Mouse (Mus musculus) small intestine, adult 2 months (tissue): ENCODE measurements around the gene Naaladl2. TPM values are rescaled to one million over a fixed set of nuclear protein-coding genes. Genes with fewer than 3 reads are reported as not detected.
"Not testable (repeated sequence)": the region's sequence is repeated elsewhere in the genome, so short reads cannot be mapped to it uniquely, and the experiment has no call there.

Source experiments
- H3K27ac ChIP-seq: fragments of 200-500 bp; 2 replicates; pipeline ENCODE4 v1.5.1; 2012; ENCODE audit warnings: low read depth, low read length, control low read depth, inconsistent platforms; ENCODE audit not compliant: insufficient read depth
- H3K27me3 ChIP-seq: fragments of 200-500 bp; 2 replicates; pipeline ENCODE4 v1.6.1; 2012; ENCODE audit warnings: mild to moderate bottlenecking, moderate library complexity, low read length, inconsistent platforms; ENCODE audit not compliant: control insufficient read depth, insufficient read depth
- H3K36me3 ChIP-seq: fragments of 200-500 bp; 2 replicates; pipeline ENCODE4 v1.6.1; 2012; ENCODE audit warnings: mild to moderate bottlenecking, low read length, control low read depth, inconsistent platforms; ENCODE audit not compliant: control insufficient read depth, insufficient read depth
- H3K4me1 ChIP-seq: fragments of 200-500 bp; 2 replicates; pipeline ENCODE4 v1.6.1; 2012; ENCODE audit warnings: low read length, inconsistent platforms, mixed read lengths; ENCODE audit not compliant: control insufficient read depth, insufficient read depth, insufficient read length
- H3K4me3 ChIP-seq: fragments of 200-500 bp; 2 replicates; pipeline ENCODE4 v1.5.1; 2012; ENCODE audit warnings: low read depth, mild to moderate bottlenecking, control low read depth, inconsistent platforms, low read length, moderate library complexity
- CTCF ChIP-seq: fragments of 200-500 bp; IDR thresholded peaks from 2 replicates; pipeline ENCODE4 v1.5.1; 2012; ENCODE audit warnings: low read depth, mild to moderate bottlenecking, control low read depth, inconsistent platforms, low read length, moderate library complexity, mixed read lengths; ENCODE audit not compliant: insufficient replicate concordance, insufficient read length; ENCODE audit errors: extremely low read depth
- POLR2A ChIP-seq: fragments of 200-500 bp; IDR thresholded peaks from 2 replicates; pipeline ENCODE4 v1.6.1; 2012; ENCODE audit warnings: low read depth, mild to moderate bottlenecking, control low read depth, inconsistent platforms, low read length, moderate library complexity
- WGBS: fragments of 180-500 bp; shearing (Covaris S2); methylation state at CpG from one replicate; pipeline ENCODE4 v1.1.7; 2018; 5-methylcytosine and 5-hydroxymethylcytosine counted together
- polyA plus RNA-seq: library from polyadenylated mRNA; depleted of rRNA; stranded (reverse); fragments of >200 nt; gene quantifications from 2 replicates; pipeline ENCODE4 v1.2.3, GENCODE M21; 2012

Naaladl2 gene
- polyA plus RNA-seq, 1 experiment, result 0.25 TPM

- Histone ChIP-seq H3K4me1 (no peaks in the 10 kb centered on the region), H3K27me3 (no peaks in the 10 kb centered on the region)
- 83% methylated on average over 11 of the region's 11 CpGs for WGBS
Measured at GRCm38 (mm10) chr3:24321489-24322405, 822.3 kb downstream of the Naaladl2 start.

GRCm38 (mm10) chr3:24314658-24315297 lies 829.3 kb downstream of the Naaladl2 start:
- Histone ChIP-seq H3K36me3 (no peaks in the 10 kb centered on the region), H3K27me3 (no peaks in the 10 kb centered on the region), H3K4me1 (no peaks in the 10 kb centered on the region), H3K27ac (no peak overlapping the region), H3K4me3 (no peak overlapping the region)
- 47% methylated on average over 4 of the region's 4 CpGs for WGBS
- TF ChIP-seq CTCF (no peak), POLR2A (no peak)

More at GRCm38 (mm10) chr3:24321489-24322405, 822.3 kb downstream of the Naaladl2 start:
- H3K27ac ChIP-seq, result no peak overlapping the region
- TF ChIP-seq CTCF (no peak), POLR2A (no peak)
- H3K36me3 ChIP-seq, result no peaks in the 10 kb centered on the region
- no peak overlapping the region for H3K4me3 ChIP-seq

GRCm38 (mm10) chr3:24225418-24225817 lies 918.6 kb downstream of the Naaladl2 start:
- Histone ChIP-seq H3K27ac (no peak overlapping the region), H3K36me3 (no peaks in the 10 kb centered on the region), H3K27me3 (no peaks in the 10 kb centered on the region), H3K4me1 (no peaks in the 10 kb centered on the region), H3K4me3 (no peak overlapping the region)
- 79% methylated on average over 2 of the region's 2 CpGs for WGBS
- no peak for TF ChIP-seq CTCF
- no peak for TF ChIP-seq POLR2A

- TF ChIP-seq CTCF, result no peak
- TF ChIP-seq POLR2A, result no peak
- Histone ChIP-seq H3K27me3 (no peaks in the 10 kb centered on the region), H3K27ac (no peak overlapping the region), H3K4me3 (no peak overlapping the region), H3K4me1 (no peaks in the 10 kb centered on the region), H3K36me3 (no peaks in the 10 kb centered on the region)
- 87% methylated on average over 1 of the region's 1 CpGs for WGBS
Measured at GRCm38 (mm10) chr3:24217476-24217875, 926.6 kb downstream of the Naaladl2 start.

- Histone ChIP-seq H3K4me1 (no peaks in the 10 kb centered on the region), H3K27ac (no peak overlapping the region), H3K27me3 (no peaks in the 10 kb centered on the region), H3K4me3 (no peak overlapping the region), H3K36me3 (no peaks in the 10 kb centered on the region)
- TF ChIP-seq POLR2A, result no peak
- no peak for TF ChIP-seq CTCF
Measured at GRCm38 (mm10) chr3:24166531-24166930, 977.5 kb downstream of the Naaladl2 start.

- H3K27ac ChIP-seq, result no peak overlapping the region
- H3K4me3 ChIP-seq, result no peak overlapping the region
- no peaks in the 10 kb centered on the region for H3K36me3 ChIP-seq
- no peaks in the 10 kb centered on the region for H3K27me3 ChIP-seq
- no peak for TF ChIP-seq POLR2A
- TF ChIP-seq CTCF, result no peak
- H3K4me1 ChIP-seq, result no peaks in the 10 kb centered on the region
Measured at GRCm38 (mm10) chr3:24163992-24164391, 980.1 kb downstream of the Naaladl2 start.

GRCm38 (mm10) chr3:24151086-24151815 lies 992.8 kb downstream of the Naaladl2 start:
- H3K27ac ChIP-seq, H3K4me3 ChIP-seq: not testable (repeated sequence)
- WGBS, result 80% methylated on average over 4 of the region's 4 CpGs

More at GRCm38 (mm10) chr3:24151086-24151815, 992.8 kb downstream of the Naaladl2 start:
- H3K4me1 ChIP-seq, H3K27me3 ChIP-seq, H3K36me3 ChIP-seq: not testable (repeated sequence)
